Mouse (Mus musculus): Measurements from ENCODE around the gene Sp2. TPM values are rescaled to one million over a fixed set of nuclear protein-coding genes. Genes with fewer than 3 reads are reported as not detected.

Sp2 gene
- polyA plus RNA-seq, 1 experiment: 23.0 TPM

- Histone ChIP-seq H3K9me3 (ENCODE audit: control insufficient read depth, low read length) (no peaks in the 10 kb centered on the region; the same call in 1 of the 2 replicates), H3K36me3 (ENCODE audit: control insufficient read depth) (no peaks in the 10 kb centered on the region), H3K4me3 (replicated peaks) (no peak overlapping the region), H3K27me3 (ENCODE audit: control insufficient read depth) (peaks cover 62% of the 10 kb centered on the region), H3K4me1 (ENCODE audit: control insufficient read depth) (peaks cover 25% of the 10 kb centered on the region)
- TF ChIP-seq GATA1 (IDR thresholded peaks at IDR 0.05; ENCODE audit: low read length) (no peak), TAL1 (IDR thresholded peaks at IDR 0.05; ENCODE audit: low read length) (no peak)
Observed at GRCm38 (mm10) chr11:96984903-96985302, 2.1 kb upstream of the Sp2 start.

- Histone ChIP-seq H3K4me3 (replicated peaks) (no peak overlapping the region), H3K4me1 (ENCODE audit: control insufficient read depth) (peaks cover 35% of the 10 kb centered on the region), H3K27me3 (ENCODE audit: control insufficient read depth) (peaks cover 39% of the 10 kb centered on the region), H3K9me3 (ENCODE audit: control insufficient read depth, low read length) (no peaks in the 10 kb centered on the region), H3K36me3 (ENCODE audit: control insufficient read depth) (no peaks in the 10 kb centered on the region)
- TF ChIP-seq GATA1 (IDR thresholded peaks at IDR 0.05; ENCODE audit: low read length) (no peak), TAL1 (IDR thresholded peaks at IDR 0.05; ENCODE audit: low read length) (no peak)
Observed at GRCm38 (mm10) chr11:96982355-96982754, 404 bp downstream of the Sp2 start.

GRCm38 (mm10) chr11:96981461-96981860 is 1.3 kb downstream of the Sp2 start:
- no peaks in the 10 kb centered on the region for H3K9me3 ChIP-seq (ENCODE audit: control insufficient read depth, low read length)
- TF ChIP-seq GATA1 (IDR thresholded peaks at IDR 0.05; ENCODE audit: low read length) (no peak), TAL1 (IDR thresholded peaks at IDR 0.05; ENCODE audit: low read length) (no peak)
- H3K4me1 ChIP-seq (ENCODE audit: control insufficient read depth): peaks cover 37% of the 10 kb centered on the region
- H3K4me3 ChIP-seq (replicated peaks): no peak overlapping the region
- H3K27me3 ChIP-seq (ENCODE audit: control insufficient read depth): peaks cover 31% of the 10 kb centered on the region
- no peaks in the 10 kb centered on the region for H3K36me3 ChIP-seq (ENCODE audit: control insufficient read depth)

GRCm38 (mm10) chr11:96980021-96980420 is 2.7 kb downstream of the Sp2 start:
- TF ChIP-seq GATA1 (IDR thresholded peaks at IDR 0.05; ENCODE audit: low read length): no peak
- Histone ChIP-seq H3K9me3 (ENCODE audit: control insufficient read depth, low read length) (no peaks in the 10 kb centered on the region), H3K4me1 (ENCODE audit: control insufficient read depth) (peaks cover 52% of the 10 kb centered on the region), H3K27me3 (ENCODE audit: control insufficient read depth) (peaks cover 20% of the 10 kb centered on the region), H3K36me3 (ENCODE audit: control insufficient read depth) (peaks cover 13% of the 10 kb centered on the region), H3K4me3 (replicated peaks) (no peak overlapping the region)

- H3K9me3 ChIP-seq (ENCODE audit: control insufficient read depth, low read length): no peaks in the 10 kb centered on the region
- peaks cover 13% of the 10 kb centered on the region for H3K27me3 ChIP-seq (ENCODE audit: control insufficient read depth)
- peaks cover 58% of the 10 kb centered on the region for H3K4me1 ChIP-seq (ENCODE audit: control insufficient read depth)
- no peak overlapping the region for H3K4me3 ChIP-seq (replicated peaks)
- TF ChIP-seq TAL1 (IDR thresholded peaks at IDR 0.05; ENCODE audit: low read length): no peak
- TF ChIP-seq GATA1 (IDR thresholded peaks at IDR 0.05; ENCODE audit: low read length): no peak
- H3K36me3 ChIP-seq (ENCODE audit: control insufficient read depth): peaks cover 16% of the 10 kb centered on the region
Observed at GRCm38 (mm10) chr11:96979329-96979728, 3.4 kb downstream of the Sp2 start.

- H3K4me1 ChIP-seq (ENCODE audit: control insufficient read depth): peaks cover 65% of the 10 kb centered on the region
- H3K27me3 ChIP-seq (ENCODE audit: control insufficient read depth): peaks cover 7% of the 10 kb centered on the region
- TF ChIP-seq GATA1 (IDR thresholded peaks at IDR 0.05; ENCODE audit: low read length) (no peak), TAL1 (IDR thresholded peaks at IDR 0.05; ENCODE audit: low read length) (no peak)
- peak overlapping the region; percentile 88 for H3K4me3 ChIP-seq (replicated peaks)
- no peaks in the 10 kb centered on the region for H3K9me3 ChIP-seq (ENCODE audit: control insufficient read depth, low read length)
- H3K36me3 ChIP-seq (ENCODE audit: control insufficient read depth): peaks cover 23% of the 10 kb centered on the region
Observed at GRCm38 (mm10) chr11:96978401-96979246, 4.1 kb downstream of the Sp2 start.

- H3K27me3 ChIP-seq (ENCODE audit: control insufficient read depth): peaks cover 4% of the 10 kb centered on the region; the same call in 1 of the 2 replicates
- peaks cover 31% of the 10 kb centered on the region for H3K36me3 ChIP-seq (ENCODE audit: control insufficient read depth)
- peak; percentile 34; the same call in 1 of the 2 replicates for TF ChIP-seq GATA1 (IDR thresholded peaks at IDR 0.05; ENCODE audit: low read length)
- TF ChIP-seq TAL1 (IDR thresholded peaks at IDR 0.05; ENCODE audit: low read length): no peak
- H3K4me3 ChIP-seq (replicated peaks): peak overlapping the region; percentile 88
- no peaks in the 10 kb centered on the region for H3K9me3 ChIP-seq (ENCODE audit: control insufficient read depth, low read length)
- peaks cover 69% of the 10 kb centered on the region for H3K4me1 ChIP-seq (ENCODE audit: control insufficient read depth)
Observed at GRCm38 (mm10) chr11:96977606-96978400, 5.0 kb downstream of the Sp2 start.

- H3K27me3 ChIP-seq (ENCODE audit: control insufficient read depth): peaks cover 2% of the 10 kb centered on the region; the same call in 1 of the 2 replicates
- no peaks in the 10 kb centered on the region for H3K9me3 ChIP-seq (ENCODE audit: control insufficient read depth, low read length)
- H3K4me3 ChIP-seq (replicated peaks): peak overlapping the region; percentile 88
- peaks cover 36% of the 10 kb centered on the region for H3K36me3 ChIP-seq (ENCODE audit: control insufficient read depth)
- TF ChIP-seq TAL1 (IDR thresholded peaks at IDR 0.05; ENCODE audit: low read length): no peak
- H3K4me1 ChIP-seq (ENCODE audit: control insufficient read depth): peaks cover 71% of the 10 kb centered on the region
Observed at GRCm38 (mm10) chr11:96976911-96977591, 5.7 kb downstream of the Sp2 start.

GRCm38 (mm10) chr11:96976379-96976687 is 6.4 kb downstream of the Sp2 start:
- H3K4me1 ChIP-seq (ENCODE audit: control insufficient read depth): peaks cover 73% of the 10 kb centered on the region
- 0 out of 2 replicates have a peak, but pooled peaks cover 1% of the 10 kb centered on the region for H3K27me3 ChIP-seq (ENCODE audit: control insufficient read depth)
- no peak for TF ChIP-seq TAL1 (IDR thresholded peaks at IDR 0.05; ENCODE audit: low read length)
- no peak for TF ChIP-seq GATA1 (IDR thresholded peaks at IDR 0.05; ENCODE audit: low read length)
- no peaks in the 10 kb centered on the region for H3K9me3 ChIP-seq (ENCODE audit: control insufficient read depth, low read length)
- peaks cover 43% of the 10 kb centered on the region for H3K36me3 ChIP-seq (ENCODE audit: control insufficient read depth)
- H3K4me3 ChIP-seq (replicated peaks): peak overlapping the region; percentile 88

All from erythroblast, embryonic 14.5 days (primary cell).